Mouse (Mus musculus): Measurements from ENCODE around the gene Olfr1440. TPM values are rescaled to one million over a fixed set of nuclear protein-coding genes. Genes with fewer than 3 reads are reported as not detected.

Gene Olfr1440
- total RNA-seq, 2 experiments from 2014 or later: not detected

Other genes with a start within 250 kb of the Olfr1440 start
- not detected for gene Olfr1555-ps1, start 217.2 kb upstream of the Olfr1440 start, total RNA-seq (2021)
- gene Olfr1431, start 186.6 kb upstream of the Olfr1440 start, total RNA-seq (2021): not detected
- gene Olfr1432, start 154.7 kb upstream of the Olfr1440 start, total RNA-seq (2021): not detected
- gene Olfr262, start 145.6 kb upstream of the Olfr1440 start, total RNA-seq (2021): not detected
- gene Olfr235, start 126.2 kb upstream of the Olfr1440 start, total RNA-seq (2021): not detected
- not detected for gene Olfr1434, start 107.4 kb upstream of the Olfr1440 start, total RNA-seq (2021)
- not detected for gene Olfr1436, start 88.1 kb upstream of the Olfr1440 start, total RNA-seq (2021)
- gene Olfr1437, start 62.2 kb upstream of the Olfr1440 start, total RNA-seq (2021): not detected
- not detected for gene Olfr1438-ps1, start 51.4 kb upstream of the Olfr1440 start, total RNA-seq (2021)
- not detected for gene Olfr1441, start 30.2 kb downstream of the Olfr1440 start, total RNA-seq (2021)
- gene Pfpl, start 40.6 kb downstream of the Olfr1440 start, total RNA-seq (2021): not detected
- gene Mpeg1, start 73.5 kb downstream of the Olfr1440 start, total RNA-seq (2021): 1 to 10 TPM; 7.9 to 8.5 TPM
- gene Dtx4, start 114.2 kb downstream of the Olfr1440 start, total RNA-seq (2021): 10 to 100 TPM; 32.9 to 35.5 TPM
- gene Fam111a, start 158.5 kb downstream of the Olfr1440 start, total RNA-seq (2021): 1 to 10 TPM; 1.9 to 2.1 TPM
- gene Gm4952, start 212.7 kb downstream of the Olfr1440 start, total RNA-seq (2021): not detected
- not detected for gene Glyat, start 246.0 kb downstream of the Olfr1440 start, total RNA-seq (2021)